Mouse (Mus musculus) cerebellum, adult 2 months (tissue): ENCODE measurements around the gene Chmp1a.

Experiments used
- CTCF ChIP-seq: fragments of 200-500 bp; IDR thresholded peaks from 2 replicates; pipeline ENCODE4 v1.5.1; 2011; ENCODE audit warnings: low read depth, mild to moderate bottlenecking, control low read depth, low read length, moderate library complexity, borderline replicate concordance; ENCODE audit not compliant: insufficient read depth
- POLR2A ChIP-seq: fragments of 200-500 bp; IDR thresholded peaks from 2 replicates; pipeline ENCODE4 v1.6.1; 2011; ENCODE audit warnings: low read length, control low read depth, borderline replicate concordance; ENCODE audit not compliant: insufficient read depth

DNA sequence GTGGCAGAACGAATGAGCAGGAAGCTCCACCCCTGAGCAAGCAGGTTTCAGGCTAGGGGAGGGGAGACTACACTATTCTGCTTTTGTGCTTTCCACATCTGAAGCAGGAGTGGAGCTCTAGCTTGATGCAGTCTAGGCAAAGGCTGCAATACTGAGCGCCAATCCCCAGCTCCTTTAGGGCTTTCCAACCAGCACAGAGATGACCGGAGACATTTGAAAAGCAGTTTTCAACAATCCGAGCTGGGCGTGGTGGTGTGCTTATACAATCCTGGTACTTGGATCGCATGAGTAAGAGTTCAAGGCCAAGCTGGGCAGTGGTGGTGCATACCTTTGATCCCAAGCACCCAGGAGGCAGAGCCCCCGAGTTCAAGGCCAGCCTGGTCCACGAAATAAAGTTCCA is 20.7 kb downstream of the Chmp1a start:
- TF ChIP-seq CTCF (no peak), POLR2A (no peak)
